Mouse (Mus musculus): Measurements from ENCODE around the gene Dclk3.
A peak's percentile ranks its signal among the peaks of the same experiment; 100 is the strongest.

Dclk3 gene

GRCm38 (mm10) chr9:111438904-111439835, at the start of gene Dclk3:
Gene Dclk3 (plus strand): TSS chr9:111439081.
- DNase-seq, result peak; percentile 16

GRCm38 (mm10) chr9:111390016-111390415, 48.9 kb upstream of the Dclk3 start:
- no peak for DNase-seq

GRCm38 (mm10) chr9:111391036-111391435, 47.8 kb upstream of the Dclk3 start:
- DNase-seq, result no peak

GRCm38 (mm10) chr9:111391926-111392442, 46.9 kb upstream of the Dclk3 start:
- DNase-seq, result no peak

GRCm38 (mm10) chr9:111395265-111395664, 43.6 kb upstream of the Dclk3 start:
- DNase-seq, result no peak

GRCm38 (mm10) chr9:111398059-111398458, 40.8 kb upstream of the Dclk3 start:
- DNase-seq, result no peak

GRCm38 (mm10) chr9:111400089-111400488, 38.8 kb upstream of the Dclk3 start:
- no peak for DNase-seq

- DNase-seq, result no peak
Measured at GRCm38 (mm10) chr9:111403159-111403558, 35.7 kb upstream of the Dclk3 start.

GRCm38 (mm10) chr9:111404346-111405079, 34.4 kb upstream of the Dclk3 start:
- no peak for DNase-seq

GRCm38 (mm10) chr9:111405080-111405428, 33.8 kb upstream of the Dclk3 start:
- DNase-seq, result no peak

- DNase-seq, result no peak
Measured at GRCm38 (mm10) chr9:111408012-111408411, 30.9 kb upstream of the Dclk3 start.

GRCm38 (mm10) chr9:111408427-111408826, 30.5 kb upstream of the Dclk3 start:
- no peak for DNase-seq

GRCm38 (mm10) chr9:111412471-111413160, 26.3 kb upstream of the Dclk3 start:
- no peak for DNase-seq

GRCm38 (mm10) chr9:111421862-111422261, 17.0 kb upstream of the Dclk3 start:
- no peak for DNase-seq

- no peak for DNase-seq
Measured at GRCm38 (mm10) chr9:111422567-111422966, 16.3 kb upstream of the Dclk3 start.

GRCm38 (mm10) chr9:111425113-111425512, 13.8 kb upstream of the Dclk3 start:
- no peak for DNase-seq

- no peak for DNase-seq
Measured at GRCm38 (mm10) chr9:111425952-111426351, 12.9 kb upstream of the Dclk3 start.

GRCm38 (mm10) chr9:111427891-111428555, 10.9 kb upstream of the Dclk3 start:
- DNase-seq, result no peak

GRCm38 (mm10) chr9:111428698-111429362, 10.1 kb upstream of the Dclk3 start:
- no peak for DNase-seq

GRCm38 (mm10) chr9:111429363-111429750, 9.5 kb upstream of the Dclk3 start:
- DNase-seq, result no peak

- no peak for DNase-seq
Measured at GRCm38 (mm10) chr9:111435429-111435828, 3.5 kb upstream of the Dclk3 start.

- DNase-seq, result no peak
Measured at GRCm38 (mm10) chr9:111439836-111440201, 938 bp downstream of the Dclk3 start.

Data from thymus, postnatal 14 days (tissue).